Mouse (Mus musculus) embryonic fibroblast, embryonic 13.5 days (primary cell): ENCODE measurements at regions not wholly inside any gene's neighbourhood (a gene's known extent, or its start where the extent isn't known, plus 50 kb on each side); places are given as distances from the start of the nearest gene placed in this dataset.

ENCODE experiments used
- CTCF ChIP-seq: IDR thresholded peaks from 2 replicates; pipeline ENCODE4 v1.5.1; 2011; ENCODE audit warnings: mild to moderate bottlenecking, control low read depth, low read length, moderate library complexity, borderline replicate concordance; ENCODE audit not compliant: insufficient read depth
- POLR2A ChIP-seq: IDR thresholded peaks from 2 replicates; pipeline ENCODE4 v1.6.1; 2011; ENCODE audit warnings: low read depth, mild to moderate bottlenecking, control low read depth, low read length, moderate library complexity

GRCm38 (mm10) chrX:11845566-11845965 lies 314.6 kb downstream of the Bcor start:
- TF ChIP-seq CTCF (no peak), POLR2A (no peak)
